Mouse (Mus musculus): ENCODE results near the gene Gm20388. TPM values are rescaled to one million over a fixed set of nuclear protein-coding genes. Genes with fewer than 3 reads are reported as not detected.

Gm20388 gene
- total RNA-seq, 1 experiment from 2014 or later = 35.7 TPM

DNA sequence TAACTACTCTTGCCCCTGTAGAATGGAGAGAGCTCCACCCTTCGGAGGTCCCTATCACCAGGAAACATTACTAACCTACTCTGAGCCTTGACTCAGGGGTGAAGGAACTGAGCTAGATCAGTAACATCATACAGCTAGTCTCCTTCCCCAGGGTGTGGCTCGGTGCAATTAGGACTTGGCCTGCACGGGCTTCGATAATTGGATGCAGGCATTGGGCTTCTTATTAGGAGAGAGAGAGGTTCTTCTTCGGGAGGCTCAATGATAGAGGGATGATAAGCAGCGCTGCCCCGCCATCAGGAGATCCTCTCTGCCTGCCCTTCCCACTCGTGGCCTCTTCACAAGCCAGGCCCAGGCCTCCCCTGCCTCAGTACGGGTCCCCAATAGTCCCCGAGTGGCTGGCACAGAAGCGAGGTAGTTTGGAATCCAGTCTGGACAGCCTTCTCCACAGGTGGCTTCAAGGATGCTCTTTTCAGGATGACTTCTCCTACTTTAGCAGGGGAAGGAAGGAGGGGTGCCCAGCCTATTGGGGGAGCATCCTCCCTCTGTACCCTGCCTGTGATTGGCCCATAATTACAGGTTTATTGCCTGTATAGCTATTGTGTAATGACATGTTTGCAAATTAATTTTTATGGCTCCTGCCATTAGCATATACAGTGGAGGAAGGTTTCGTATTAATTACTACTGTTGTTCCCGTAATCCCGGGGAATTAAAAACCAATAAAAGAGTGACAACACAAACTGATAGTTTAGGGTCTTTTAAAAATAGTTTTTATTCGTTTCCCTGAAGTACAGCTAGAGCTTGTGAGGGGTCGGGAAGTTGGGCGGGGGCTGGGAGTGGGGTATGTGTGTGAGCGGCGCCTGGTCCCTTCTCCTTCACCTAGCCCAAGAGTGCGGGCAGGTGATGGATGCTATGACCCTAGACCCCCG, 575.2 kb downstream of the Gm20388 start:
- peak; percentile 17; the same call in 1 of the 2 replicates for ATAC-seq (replicated peaks; ENCODE audit: low read depth, poor library complexity, severe bottlenecking)

DNA sequence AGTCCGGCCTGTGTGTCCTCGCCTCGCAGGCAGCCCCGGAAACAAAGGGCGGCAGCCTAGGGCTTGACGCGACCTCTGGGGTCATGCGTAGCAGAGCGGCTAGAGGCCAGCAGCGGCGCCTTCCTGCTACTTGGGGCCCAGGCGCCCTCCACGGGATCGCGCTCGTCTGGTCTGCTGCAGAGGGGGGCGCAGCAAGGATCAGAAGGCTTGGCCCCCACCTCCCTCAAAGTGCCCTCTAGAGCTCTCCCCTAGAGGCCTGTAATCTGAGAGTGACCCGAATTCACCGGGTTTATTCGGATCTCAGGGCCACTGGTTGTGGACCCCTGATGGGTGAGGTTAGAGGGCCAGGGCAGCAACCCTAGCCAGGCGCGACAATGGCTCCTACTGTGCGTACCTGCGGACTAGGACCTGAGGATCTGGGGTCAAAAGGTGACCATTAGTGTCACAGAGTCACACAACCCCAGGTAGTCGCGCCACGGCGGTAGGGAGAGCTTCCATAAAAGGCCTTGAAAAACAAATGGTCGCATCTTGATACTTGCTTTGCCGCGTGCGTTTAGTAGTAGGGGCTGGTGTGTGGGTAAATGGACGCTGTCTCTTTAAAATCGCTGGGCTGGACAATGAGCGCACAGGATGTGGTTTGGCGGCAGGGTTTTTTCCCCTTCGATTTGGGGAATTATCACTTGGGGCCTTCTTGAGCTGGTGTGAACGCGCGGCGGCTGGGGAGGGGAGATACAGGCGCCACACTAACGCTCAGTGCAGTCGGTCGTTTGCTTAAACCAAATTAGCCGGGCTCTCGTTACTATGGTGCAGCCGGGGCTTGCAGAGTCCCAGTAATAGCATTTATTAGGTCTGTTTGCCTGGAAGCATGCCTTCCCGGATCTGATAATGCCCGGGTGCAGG, 576.1 kb downstream of the Gm20388 start:
- peak; percentile 45 for ATAC-seq (replicated peaks; ENCODE audit: low read depth, poor library complexity, severe bottlenecking)

DNA sequence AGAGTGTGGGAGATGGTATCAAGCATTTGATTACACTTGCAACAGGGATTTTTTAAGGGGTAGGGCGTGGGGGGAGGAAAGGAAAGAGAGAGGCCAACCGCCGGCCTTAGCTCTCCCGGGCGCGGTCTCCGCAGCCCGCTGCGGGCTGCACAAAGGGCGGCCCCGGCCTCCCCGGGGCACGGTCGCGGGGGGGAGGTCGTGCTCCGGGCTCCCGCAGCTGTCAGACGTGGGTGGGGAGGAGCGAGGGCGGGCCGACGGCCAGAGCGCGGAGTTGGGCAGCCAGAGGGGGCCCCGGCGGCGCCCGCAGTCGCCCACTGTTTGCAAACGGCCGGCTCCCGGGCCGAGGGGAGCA, 576.7 kb downstream of the Gm20388 start:
- 0 out of 2 replicates have a peak, but pooled peaks have one; percentile 0 for ATAC-seq (replicated peaks; ENCODE audit: low read depth, poor library complexity, severe bottlenecking)

DNA sequence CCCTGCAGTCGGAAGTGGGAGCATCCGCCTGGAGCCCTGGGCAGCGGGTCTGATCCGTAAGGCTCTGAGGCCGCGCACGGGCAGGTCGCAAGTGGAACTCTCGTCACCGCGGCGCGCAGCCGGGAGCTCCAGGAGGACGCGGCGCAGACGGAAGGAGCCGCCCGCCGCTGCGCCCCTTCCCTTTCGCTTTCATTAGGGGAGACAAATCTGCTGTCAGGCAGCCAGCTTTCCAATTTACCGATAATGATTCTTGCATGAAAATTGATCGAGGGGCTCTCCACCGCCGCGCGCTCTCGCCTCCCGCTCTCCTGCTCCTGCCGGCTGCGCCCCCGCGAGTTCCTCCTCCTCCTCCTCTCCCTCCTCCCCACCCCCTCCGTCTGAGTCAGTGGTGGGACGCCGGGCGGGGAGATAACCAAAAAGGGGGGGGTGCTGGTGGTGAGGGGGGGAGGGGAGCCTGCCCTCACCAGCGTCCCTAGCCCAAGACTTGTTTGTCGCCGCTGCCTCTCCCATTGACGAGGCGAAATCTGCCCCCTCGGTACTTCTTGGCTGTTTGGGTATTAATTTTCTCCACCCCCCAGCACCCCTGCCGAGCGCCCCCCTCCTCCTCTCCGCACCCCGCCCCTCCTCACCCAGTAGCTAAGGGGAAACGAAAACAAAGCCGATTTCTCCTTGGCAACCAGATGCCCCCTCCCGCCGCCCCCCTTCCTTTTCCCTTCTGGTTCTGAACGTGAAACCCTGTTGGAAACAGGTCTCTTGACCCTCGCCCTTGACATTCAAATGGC, 577.3 kb downstream of the Gm20388 start:
- ATAC-seq (replicated peaks; ENCODE audit: low read depth, poor library complexity, severe bottlenecking) = peak; percentile 27

DNA sequence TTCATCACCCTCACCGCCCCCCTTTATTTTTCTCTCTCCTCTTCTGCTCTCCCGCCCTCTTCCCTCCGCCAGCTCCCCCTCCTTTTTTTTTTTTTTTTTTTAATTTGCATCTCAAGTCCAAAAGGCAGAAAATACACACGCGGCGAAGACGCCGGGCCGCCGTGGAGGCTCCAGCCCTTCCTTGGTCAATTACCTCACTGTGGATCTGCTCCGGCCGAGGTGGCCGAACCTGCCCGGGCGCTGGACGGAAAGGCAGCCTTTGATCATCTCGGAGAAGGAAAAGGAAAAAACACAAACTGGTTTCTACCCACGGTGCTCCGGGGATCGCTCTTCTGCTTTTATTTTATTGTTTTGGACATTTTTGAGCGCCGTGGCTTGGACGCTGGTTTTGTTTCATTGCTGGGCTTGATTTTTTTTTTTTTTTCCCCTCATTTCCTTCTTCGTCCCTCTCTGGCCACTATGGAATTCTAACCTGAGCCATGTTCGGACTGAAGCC, 578.0 kb downstream of the Gm20388 start:
- ATAC-seq (replicated peaks; ENCODE audit: low read depth, poor library complexity, severe bottlenecking) = no peak

- ATAC-seq (replicated peaks; ENCODE audit: low read depth, poor library complexity, severe bottlenecking) = no peak
Observed at GRCm38 (mm10) chr8:120489142-120489754, 578.6 kb downstream of the Gm20388 start.

- ATAC-seq (replicated peaks; ENCODE audit: low read depth, poor library complexity, severe bottlenecking) = no peak
Observed at GRCm38 (mm10) chr8:120489771-120490281, 579.2 kb downstream of the Gm20388 start.

DNA sequence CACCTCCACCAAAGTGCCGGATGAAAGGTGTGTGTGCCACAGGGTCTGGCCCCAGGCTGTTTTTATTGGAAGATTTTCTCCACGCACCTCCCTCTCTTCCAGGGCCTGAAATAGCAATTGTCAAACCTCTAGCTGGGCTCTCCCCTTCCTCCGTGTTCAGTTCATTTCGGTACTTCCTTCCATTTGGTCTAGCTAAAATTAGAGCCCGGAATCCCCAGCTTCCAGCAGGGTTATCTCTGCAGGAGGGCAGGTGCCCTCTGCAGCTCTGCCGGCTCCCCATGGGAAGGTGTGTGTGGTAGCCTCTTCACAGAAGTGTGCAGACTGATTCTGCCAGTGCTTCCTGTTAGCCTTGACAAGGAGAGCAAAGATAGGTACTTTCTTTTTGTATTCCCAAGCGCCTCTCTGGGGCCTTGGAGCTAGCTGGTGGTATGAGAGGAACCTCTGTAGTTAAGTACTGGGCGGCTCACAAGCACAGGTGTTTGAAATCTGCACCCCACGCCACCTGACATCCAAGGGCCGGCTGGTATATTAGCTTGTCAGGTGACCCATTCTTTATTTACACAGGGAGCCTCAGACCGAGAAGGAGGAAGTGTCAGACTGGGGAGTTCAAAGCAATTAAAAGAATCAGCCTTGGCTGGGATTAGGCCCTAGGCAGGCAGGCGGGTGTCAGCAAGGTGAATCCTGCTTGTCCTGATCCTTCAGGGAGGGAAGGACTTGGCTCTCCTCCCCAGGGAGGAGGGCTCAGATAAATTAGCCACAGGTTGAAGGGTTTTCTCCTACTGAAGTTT, 579.9 kb downstream of the Gm20388 start:
- ATAC-seq (replicated peaks; ENCODE audit: low read depth, poor library complexity, severe bottlenecking) = no peak

- ATAC-seq (replicated peaks; ENCODE audit: low read depth, poor library complexity, severe bottlenecking) = no peak
Observed at GRCm38 (mm10) chr8:120491166-120491793, 580.6 kb downstream of the Gm20388 start.

DNA sequence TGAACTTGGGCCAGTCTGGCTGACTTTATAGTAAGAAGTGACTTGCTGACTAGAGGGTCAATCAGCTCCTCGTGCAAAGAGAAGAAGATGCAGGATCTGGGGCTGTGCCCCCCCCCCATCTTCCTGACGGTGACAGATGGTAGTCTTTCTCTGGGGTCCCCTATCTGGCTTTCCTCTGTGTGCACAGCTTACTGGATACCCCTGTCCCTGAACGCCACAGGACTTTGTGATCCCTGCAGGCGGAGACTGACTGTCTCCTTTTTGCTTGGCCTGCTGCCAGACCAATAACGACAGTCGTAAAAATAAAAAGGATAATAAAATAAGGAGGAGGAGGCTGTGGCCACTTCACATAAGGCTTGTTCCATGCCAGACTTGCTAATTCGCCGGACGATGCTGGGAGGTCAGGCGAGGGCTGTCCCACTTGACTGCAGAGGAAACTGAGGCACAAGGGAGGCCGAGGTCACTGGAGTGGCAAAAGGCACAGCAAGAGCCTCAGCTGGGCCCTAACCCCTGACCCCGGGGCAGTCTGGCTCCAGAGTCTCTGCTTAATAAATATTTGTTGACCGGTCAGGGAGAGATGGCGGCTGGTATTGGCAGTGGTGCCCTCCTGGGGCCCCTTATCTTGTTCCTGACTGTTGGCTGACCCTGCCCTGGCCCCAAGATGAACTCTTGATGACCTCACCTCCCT, 581.7 kb downstream of the Gm20388 start:
- no peak for ATAC-seq (replicated peaks; ENCODE audit: low read depth, poor library complexity, severe bottlenecking)

DNA sequence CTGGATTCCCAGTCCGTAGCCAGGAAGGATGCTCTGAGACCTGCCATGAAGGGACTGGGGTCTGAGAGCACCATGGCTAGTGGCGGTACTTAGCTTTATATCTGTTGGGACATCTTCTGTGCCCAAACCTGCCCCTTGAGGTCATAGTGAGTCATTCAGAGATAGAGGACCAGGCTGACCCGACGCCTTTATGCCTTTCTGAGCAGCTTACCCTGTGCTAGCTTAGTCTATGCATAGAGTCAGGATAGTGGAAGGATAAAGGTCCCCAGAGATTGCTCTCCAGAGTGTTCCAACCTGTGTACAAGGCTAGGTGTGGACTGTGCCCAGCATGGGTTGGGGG, 582.2 kb downstream of the Gm20388 start:
- ATAC-seq (replicated peaks; ENCODE audit: low read depth, poor library complexity, severe bottlenecking) = no peak

DNA sequence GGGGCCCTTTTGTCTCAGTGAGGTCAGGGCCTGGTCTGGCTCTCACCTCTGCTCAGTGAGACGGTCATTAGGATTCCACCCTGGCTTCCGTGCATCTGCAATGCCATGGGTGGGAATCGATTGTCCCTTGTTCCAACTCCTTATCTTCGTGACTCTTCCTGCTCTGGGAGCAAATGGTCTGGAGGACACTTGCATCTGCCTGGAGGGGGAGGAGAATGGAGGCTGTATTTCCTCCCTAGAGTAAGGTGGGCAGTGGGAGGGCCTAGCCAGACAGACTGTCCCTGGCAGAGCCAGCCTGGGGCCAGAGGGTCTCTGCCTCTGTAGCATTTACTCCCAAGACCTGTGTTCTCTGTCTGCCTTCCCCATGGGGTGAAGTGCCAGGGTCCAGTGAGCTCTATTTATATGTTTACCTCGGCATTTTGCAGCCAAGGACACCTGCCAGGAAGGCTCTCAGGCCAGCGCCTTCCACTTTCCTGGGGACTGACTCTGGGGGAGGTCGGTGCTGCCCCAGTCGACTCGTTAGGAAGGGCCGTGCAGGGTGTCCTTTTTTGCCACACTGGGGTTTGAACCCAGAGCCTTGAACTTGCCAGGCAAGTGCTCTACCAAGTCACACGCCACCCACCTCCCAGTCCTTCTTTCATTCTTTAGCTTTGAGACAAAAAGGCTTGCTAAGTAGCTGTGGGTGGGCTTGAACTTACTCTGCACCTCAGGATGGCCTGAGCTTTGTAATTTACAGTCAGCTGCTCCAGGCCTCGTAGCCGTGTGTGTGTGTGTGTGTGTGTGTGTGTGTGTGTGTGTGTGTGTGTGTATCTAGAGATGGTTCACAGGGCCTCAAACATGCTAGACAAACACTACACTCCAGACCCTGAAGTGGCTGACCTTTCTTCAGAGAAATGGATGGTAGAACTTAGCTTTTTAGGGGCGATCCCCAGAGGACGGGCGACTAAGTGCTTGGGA, 583.1 kb downstream of the Gm20388 start:
- ATAC-seq (replicated peaks; ENCODE audit: low read depth, poor library complexity, severe bottlenecking) = no peak

GRCm38 (mm10) chr8:120494903-120495302, 584.3 kb downstream of the Gm20388 start:
- no peak for ATAC-seq (replicated peaks; ENCODE audit: low read depth, poor library complexity, severe bottlenecking)

DNA sequence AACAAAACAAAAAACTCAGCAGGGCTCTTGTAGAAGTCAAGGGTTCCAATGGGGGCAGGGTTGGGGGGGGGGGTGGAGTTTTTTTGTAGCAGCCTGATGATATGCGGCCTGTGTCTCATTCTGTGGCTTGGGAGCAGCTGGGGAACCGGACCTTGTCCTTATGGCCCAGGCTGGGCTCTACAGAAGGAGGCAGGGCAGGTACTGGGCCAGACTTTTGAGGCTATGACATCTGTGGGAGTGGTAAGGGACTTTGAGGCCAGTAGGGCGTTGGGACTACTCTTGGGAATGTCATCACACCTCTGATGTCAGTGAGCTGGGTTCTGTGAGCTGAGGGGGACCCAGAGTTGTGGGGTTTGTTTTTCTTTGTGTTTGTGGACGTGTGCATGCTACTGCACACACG, 584.8 kb downstream of the Gm20388 start:
- no peak for ATAC-seq (replicated peaks; ENCODE audit: low read depth, poor library complexity, severe bottlenecking)

GRCm38 (mm10) chr8:120496478-120496877, 585.8 kb downstream of the Gm20388 start:
- ATAC-seq (replicated peaks; ENCODE audit: low read depth, poor library complexity, severe bottlenecking) = no peak

- no peak for ATAC-seq (replicated peaks; ENCODE audit: low read depth, poor library complexity, severe bottlenecking)
Observed at GRCm38 (mm10) chr8:120497503-120497946, 586.9 kb downstream of the Gm20388 start.

All from common myeloid progenitor, adult 5-6 weeks (primary cell).